Mouse (Mus musculus): ENCODE results near the gene Fgg. TPM values are rescaled to one million over a fixed set of nuclear protein-coding genes. Genes with fewer than 3 reads are reported as not detected.

The Fgg gene
- polyA plus RNA-seq, 2 experiments, result 249 to 442 TPM

DNA sequence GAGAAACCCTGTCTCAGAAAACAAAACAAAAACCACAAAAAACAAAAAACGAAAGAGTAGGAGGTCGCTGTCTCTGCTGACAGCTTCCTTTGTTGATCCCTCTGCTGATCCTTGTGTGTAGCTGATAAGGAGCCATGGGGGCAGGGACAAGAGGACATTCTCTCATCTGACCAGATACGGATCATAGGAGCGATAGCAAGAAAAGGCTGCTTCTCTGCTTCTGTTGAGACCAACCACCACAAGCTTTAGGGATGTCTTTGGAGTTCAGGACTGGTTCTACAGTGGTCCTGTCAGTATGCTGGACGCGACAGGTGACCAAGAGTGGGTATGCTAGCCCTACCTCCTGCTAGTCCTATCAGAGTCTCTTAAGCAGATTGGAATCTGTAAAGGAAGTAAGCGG is 45.6 kb downstream of the Fgg start:
- Histone ChIP-seq H3K27me3 (ENCODE audit: control insufficient read depth, insufficient read depth, low read length) (no peaks in the 10 kb centered on the region), H3K9ac (replicated peaks) (no peak overlapping the region), H3K27ac (no peak overlapping the region), H3K4me2 (ENCODE audit: low read depth) (no peak overlapping the region), H3K4me3 (ENCODE audit: insufficient read depth in 1 of 2, low read depth in 2 of 2, low read length in 2 of 2) (no peak overlapping the region), H3K36me3 (replicated peaks; ENCODE audit: control insufficient read depth, insufficient read depth, low read depth) (peaks cover 3% of the 10 kb centered on the region), H3K9me3 (ENCODE audit: control insufficient read depth, low read length) (no peaks in the 10 kb centered on the region), H3K4me1 (replicated peaks; ENCODE audit: control insufficient read depth in 2 of 2, insufficient read depth in 2 of 2, low read length in 1 of 2) (peaks cover 10 to 20% of the 10 kb centered on the region in 2 experiments)
- 55% methylated on average over 7 of the region's 7 CpGs for WGBS (ENCODE audit: insufficient replicate concordance)
- no peak for ATAC-seq (ENCODE audit: insufficient read depth)
- no peak for TF ChIP-seq CTCF (IDR thresholded peaks at IDR 0.05; ENCODE audit: low read depth)
- TF ChIP-seq EP300 (IDR thresholded peaks at IDR 0.05; ENCODE audit: low read depth), result no peak
- no peak for DNase-seq (ENCODE audit: low read depth in 3 of 3, low spot score in 3 of 3)

- H3K27me3 ChIP-seq (ENCODE audit: control insufficient read depth, insufficient read depth, low read length), result no peaks in the 10 kb centered on the region
- TF ChIP-seq CTCF (IDR thresholded peaks at IDR 0.05; ENCODE audit: low read depth) (peak; percentile 46), EP300 (IDR thresholded peaks at IDR 0.05; ENCODE audit: low read depth) (no peak)
- no peak overlapping the region for H3K27ac ChIP-seq
- peaks cover 8% of the 10 kb centered on the region for H3K36me3 ChIP-seq (replicated peaks; ENCODE audit: control insufficient read depth, insufficient read depth, low read depth)
- H3K9ac ChIP-seq (replicated peaks), result no peak overlapping the region
- no peak overlapping the region for H3K4me3 ChIP-seq (ENCODE audit: insufficient read depth in 1 of 2, low read depth in 2 of 2, low read length in 2 of 2)
- no peaks in the 10 kb centered on the region for H3K9me3 ChIP-seq (ENCODE audit: control insufficient read depth, low read length)
- H3K4me1 ChIP-seq (replicated peaks; ENCODE audit: control insufficient read depth in 2 of 2, insufficient read depth in 2 of 2, low read length in 1 of 2), result peaks cover 10 to 20% of the 10 kb centered on the region in 2 experiments
- 25% methylated on average over 10 of the region's 10 CpGs for WGBS (ENCODE audit: insufficient replicate concordance)
- H3K4me2 ChIP-seq (ENCODE audit: low read depth), result no peak overlapping the region
- DNase-seq (ENCODE audit: low read depth in 3 of 3, low spot score in 3 of 3) (no peak), ATAC-seq (ENCODE audit: insufficient read depth) (no peak)
Observed at GRCm38 (mm10) chr3:83053758-83054157, 46.2 kb downstream of the Fgg start.

DNA sequence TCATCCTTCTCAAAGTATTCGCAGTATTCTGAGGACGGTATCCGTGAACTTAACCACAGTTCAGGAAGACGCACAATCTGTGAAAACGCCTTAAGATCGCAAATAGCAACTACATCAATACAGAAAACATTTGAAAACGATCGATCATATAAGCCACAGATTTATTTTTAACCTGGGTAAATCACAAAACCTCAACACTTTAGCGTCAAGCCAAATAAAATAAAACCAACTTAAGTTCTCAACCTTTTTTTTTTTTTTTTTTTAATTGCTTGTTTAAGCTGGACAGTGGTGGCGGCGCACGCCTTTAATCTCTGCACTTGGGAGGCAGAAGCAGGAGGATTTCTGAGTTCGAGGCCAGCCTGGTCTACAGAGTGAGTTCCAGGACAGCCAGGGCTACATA is 47.2 kb downstream of the Fgg start:
- peak overlapping the region; percentile 31 for H3K9ac ChIP-seq (replicated peaks)
- peaks cover 11% of the 10 kb centered on the region for H3K36me3 ChIP-seq (replicated peaks; ENCODE audit: control insufficient read depth, insufficient read depth, low read depth)
- no peaks in the 10 kb centered on the region for H3K9me3 ChIP-seq (ENCODE audit: control insufficient read depth, low read length)
- TF ChIP-seq CTCF (IDR thresholded peaks at IDR 0.05; ENCODE audit: low read depth) (no peak), EP300 (IDR thresholded peaks at IDR 0.05; ENCODE audit: low read depth) (no peak)
- no peak for DNase-seq (ENCODE audit: low read depth in 3 of 3, low spot score in 3 of 3)
- H3K4me1 ChIP-seq (replicated peaks; ENCODE audit: control insufficient read depth in 2 of 2, insufficient read depth in 2 of 2, low read length in 1 of 2), result peaks cover 10 to 20% of the 10 kb centered on the region in 2 experiments
- H3K4me2 ChIP-seq (ENCODE audit: low read depth), result peak overlapping the region; percentile 69
- 19% methylated on average over 13 of the region's 13 CpGs for WGBS (ENCODE audit: insufficient replicate concordance)
- no peaks in the 10 kb centered on the region for H3K27me3 ChIP-seq (ENCODE audit: control insufficient read depth, insufficient read depth, low read length)
- H3K27ac ChIP-seq, result no peak overlapping the region
- peak overlapping the region; percentile 57 to 94 for H3K4me3 ChIP-seq (ENCODE audit: insufficient read depth in 1 of 2, low read depth in 2 of 2, low read length in 2 of 2)
- ATAC-seq (ENCODE audit: insufficient read depth), result peak; percentile 19; the same call in 1 of the 2 replicates

DNA sequence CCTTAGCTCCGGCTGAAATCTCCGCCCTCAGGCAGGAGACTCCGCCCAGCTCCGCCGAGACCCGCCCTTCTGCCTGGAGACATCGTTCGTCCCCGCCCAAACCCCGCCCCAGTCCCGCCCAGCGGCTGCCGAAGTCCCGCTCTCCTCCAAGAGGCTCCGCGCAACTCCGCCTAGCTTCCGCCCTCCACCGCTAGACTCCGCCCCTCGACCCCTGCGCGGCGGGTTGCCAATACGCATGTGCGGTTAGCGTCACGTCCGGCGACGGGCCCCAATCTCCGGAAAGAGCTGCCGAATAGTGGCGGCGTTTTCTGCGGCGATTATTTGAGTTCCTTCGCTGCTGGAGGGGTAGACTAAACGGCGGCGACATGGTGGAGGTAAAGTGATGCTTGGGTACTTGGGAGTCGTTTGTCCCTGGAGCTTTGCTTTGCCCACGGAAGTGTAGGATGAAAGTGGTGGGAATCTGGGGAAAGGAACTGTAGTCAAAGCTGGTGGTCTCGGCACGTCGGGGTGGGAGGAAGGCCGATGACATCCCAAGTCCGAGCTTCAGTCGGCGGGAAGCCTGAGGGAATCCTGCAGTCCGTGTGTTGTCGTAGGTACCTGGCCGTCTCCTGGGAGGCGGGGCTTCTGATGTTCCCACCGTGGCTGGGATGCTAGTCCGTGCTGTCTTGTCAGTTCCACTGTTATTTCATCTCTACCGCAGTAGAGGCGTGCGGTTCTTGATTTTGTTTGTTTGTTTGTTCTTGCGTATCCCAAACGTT is 47.9 kb downstream of the Fgg start, which contains the start of gene Plrg1:
TSS of gene Plrg1 (plus strand) at position 242 of the 758 bp plus-strand sequence.
- TF ChIP-seq EP300 (IDR thresholded peaks at IDR 0.05; ENCODE audit: low read depth), result no peak
- peak; percentile 33; the same call in 1 of the 2 replicates for TF ChIP-seq CTCF (IDR thresholded peaks at IDR 0.05; ENCODE audit: low read depth)
- peak within 1 kb of the TSS; percentile 64 for H3K27ac ChIP-seq
- peak within 1 kb of the TSS; percentile 84 to 94 for H3K4me3 ChIP-seq (ENCODE audit: insufficient read depth in 1 of 2, low read depth in 2 of 2, low read length in 2 of 2)

GRCm38 (mm10) chr3:83057046-83057445 is 49.5 kb downstream of the Fgg start:
- H3K4me1 ChIP-seq (replicated peaks; ENCODE audit: control insufficient read depth in 2 of 2, insufficient read depth in 2 of 2, low read length in 1 of 2), result peaks cover 10 to 20% of the 10 kb centered on the region in 2 experiments
- TF ChIP-seq EP300 (IDR thresholded peaks at IDR 0.05; ENCODE audit: low read depth), result no peak
- TF ChIP-seq CTCF (IDR thresholded peaks at IDR 0.05; ENCODE audit: low read depth), result no peak
- DNase-seq (ENCODE audit: low read depth in 3 of 3, low spot score in 3 of 3) (no peak), ATAC-seq (ENCODE audit: insufficient read depth) (no peak)
- no peak overlapping the region for H3K27ac ChIP-seq
- H3K27me3 ChIP-seq (ENCODE audit: control insufficient read depth, insufficient read depth, low read length), result no peaks in the 10 kb centered on the region
- 85% methylated on average over 2 of the region's 2 CpGs for WGBS (ENCODE audit: insufficient replicate concordance)
- no peak overlapping the region for H3K4me3 ChIP-seq (ENCODE audit: insufficient read depth in 1 of 2, low read depth in 2 of 2, low read length in 2 of 2)
- peaks cover 27% of the 10 kb centered on the region for H3K36me3 ChIP-seq (replicated peaks; ENCODE audit: control insufficient read depth, insufficient read depth, low read depth)
- no peaks in the 10 kb centered on the region for H3K9me3 ChIP-seq (ENCODE audit: control insufficient read depth, low read length)
- no peak overlapping the region for H3K4me2 ChIP-seq (ENCODE audit: low read depth)
- H3K9ac ChIP-seq (replicated peaks), result no peak overlapping the region

More for the DNA sequence above, 47.9 kb downstream of the Fgg start, which contains the start of gene Plrg1:
- no peaks in the 10 kb centered on the region for H3K27me3 ChIP-seq (ENCODE audit: control insufficient read depth, insufficient read depth, low read length)
- peaks cover 10 to 20% of the 10 kb centered on the region in 2 experiments for H3K4me1 ChIP-seq (replicated peaks; ENCODE audit: control insufficient read depth in 2 of 2, insufficient read depth in 2 of 2, low read length in 1 of 2)
- under 1% methylated on average over 61 of the region's 61 CpGs for WGBS (ENCODE audit: insufficient replicate concordance)
- peak within 1 kb of the TSS; percentile 93 for H3K9ac ChIP-seq (replicated peaks)
- peak; percentile 99 for ATAC-seq (ENCODE audit: insufficient read depth)
- peak within 1 kb of the TSS; percentile 90 for H3K4me2 ChIP-seq (ENCODE audit: low read depth)
- H3K9me3 ChIP-seq (ENCODE audit: control insufficient read depth, low read length), result no peaks in the 10 kb centered on the region
- H3K36me3 ChIP-seq (replicated peaks; ENCODE audit: control insufficient read depth, insufficient read depth, low read depth), result peaks cover 16% of the 10 kb centered on the region
- DNase-seq (ENCODE audit: low read depth in 3 of 3, low spot score in 3 of 3), result peak; percentile 90 to 92 (median 90)

Other genes with a start within 250 kb of the Fgg start
- 0.22 and 0.24 TPM in 2 replicates for gene Rbm46, start 131.2 kb upstream of the Fgg start, polyA plus RNA-seq (2012; rRNA removed)
- gene Rbm46, start 131.2 kb upstream of the Fgg start, polyA plus RNA-seq (2014; fragmentation: Nextera tagmentation; extraction: Ambion mirVana), result 0.82 and 0.89 TPM in 2 replicates
- gene Lrat, start 103.8 kb upstream of the Fgg start, polyA plus RNA-seq (2012; rRNA removed), result 0.58 and 0.69 TPM in 2 replicates
- gene Lrat, start 103.8 kb upstream of the Fgg start, polyA plus RNA-seq (2014; fragmentation: Nextera tagmentation; extraction: Ambion mirVana), result 0.68 and 1.2 TPM in 2 replicates
- gene Fga, start 18.4 kb downstream of the Fgg start, polyA plus RNA-seq (2012; rRNA removed), result 105 and 203 TPM in 2 replicates
- gene Fga, start 18.4 kb downstream of the Fgg start, polyA plus RNA-seq (2014; fragmentation: Nextera tagmentation; extraction: Ambion mirVana), result 436 and 506 TPM in 2 replicates
- gene Fgb, start 42.1 kb downstream of the Fgg start, polyA plus RNA-seq (2012; rRNA removed), result 85.1 and 184 TPM in 2 replicates
- 330 and 376 TPM in 2 replicates for gene Fgb, start 42.1 kb downstream of the Fgg start, polyA plus RNA-seq (2014; fragmentation: Nextera tagmentation; extraction: Ambion mirVana)
- gene Plrg1, start 47.8 kb downstream of the Fgg start, polyA plus RNA-seq (2012; rRNA removed), result 26.0 and 34.9 TPM in 2 replicates
- gene Plrg1, start 47.8 kb downstream of the Fgg start, polyA plus RNA-seq (2014; fragmentation: Nextera tagmentation; extraction: Ambion mirVana), result 50.0 and 52.7 TPM in 2 replicates
- under 0.01 TPM in 2 replicates for gene Dchs2, start 120.2 kb downstream of the Fgg start, polyA plus RNA-seq (2012; rRNA removed)
- 0.03 TPM in 1 of 2 replicates, not detected in the other for gene Dchs2, start 120.2 kb downstream of the Fgg start, polyA plus RNA-seq (2014; fragmentation: Nextera tagmentation; extraction: Ambion mirVana)

All from liver, embryonic 14.5 days (tissue).